Mouse (Mus musculus): ENCODE data around the gene Nsfl1c. TPM values are rescaled to one million over a fixed set of nuclear protein-coding genes. Genes with fewer than 3 reads are reported as not detected.

Gene Nsfl1c
- polyA plus RNA-seq, 1 experiment from 2014 or later, result 187 TPM

Other genes with a start within 250 kb of the Nsfl1c start
- not detected in 2 replicates for gene 4921509C19Rik, start 18.0 kb upstream of the Nsfl1c start, polyA plus RNA-seq (2015; fragmentation: Nextera tagmentation; extraction: Ambion mirVana)
- 589 and 626 TPM in 2 replicates for gene Fkbp1a, start 48.3 kb downstream of the Nsfl1c start, polyA plus RNA-seq (2015; fragmentation: Nextera tagmentation; extraction: Ambion mirVana)
- gene Sdcbp2, start 78.4 kb downstream of the Nsfl1c start, polyA plus RNA-seq (2015; fragmentation: Nextera tagmentation; extraction: Ambion mirVana), result 15.7 and 15.9 TPM in 2 replicates
- gene Snph, start 138.4 kb downstream of the Nsfl1c start, polyA plus RNA-seq (2015; fragmentation: Nextera tagmentation; extraction: Ambion mirVana), result 2.0 TPM in 2 replicates
- not detected in 2 replicates for gene Rad21l, start 174.4 kb downstream of the Nsfl1c start, polyA plus RNA-seq (2015; fragmentation: Nextera tagmentation; extraction: Ambion mirVana)
- 2.0 and 2.2 TPM in 2 replicates for gene Tmem74b, start 207.8 kb downstream of the Nsfl1c start, polyA plus RNA-seq (2015; fragmentation: Nextera tagmentation; extraction: Ambion mirVana)

Measured in intestine, embryonic 15.5 days (tissue).